Mouse (Mus musculus) spleen, adult 18-20 months (tissue): ENCODE measurements around the gene Gm7361.
"Not testable (repeated sequence)": the region's sequence is repeated elsewhere in the genome, so short reads cannot be mapped to it uniquely, and the experiment has no call there.

Source experiments
- DNase-seq, 2 experiments: peaks; one replicate each; pipeline ENCODE4 v3.0.0; 2022; ENCODE audit warnings: mixed read lengths in 2 of 2

Gene Gm7361

GRCm38 (mm10) chr5:26257391-26257790 is at the start of gene Gm7361:
TSS of gene Gm7361 (plus strand) at chr5:26257691.
- DNase-seq: not testable (repeated sequence)

GRCm38 (mm10) chr5:26211030-26211429 is 46.5 kb upstream of the Gm7361 start:
- no peak for DNase-seq

GRCm38 (mm10) chr5:26222076-26222475 is 35.4 kb upstream of the Gm7361 start:
- DNase-seq: no peak

- DNase-seq: not testable (repeated sequence)
Measured at GRCm38 (mm10) chr5:26266656-26267055, 9.2 kb downstream of the Gm7361 start.

GRCm38 (mm10) chr5:26280361-26280760 is 22.9 kb downstream of the Gm7361 start:
- no peak for DNase-seq

- DNase-seq: no peak
Measured at GRCm38 (mm10) chr5:26281717-26282116, 24.2 kb downstream of the Gm7361 start.

GRCm38 (mm10) chr5:26282282-26282681 is 24.8 kb downstream of the Gm7361 start:
- no peak for DNase-seq

GRCm38 (mm10) chr5:26283399-26283798 is 25.9 kb downstream of the Gm7361 start:
- no peak for DNase-seq

- no peak for DNase-seq
Measured at GRCm38 (mm10) chr5:26291621-26292020, 34.1 kb downstream of the Gm7361 start.

GRCm38 (mm10) chr5:26293258-26293657 is 35.8 kb downstream of the Gm7361 start:
- no peak for DNase-seq
